In genomic region chr2:122093844-122094243, GRCm38 (mm10) we compare ENCODE assay signal across 30 mouse cellular contexts.
"Had no signal": no experiment of that assay in that cellular context is flagged by ENCODE, and none has a peak within 500 bp of the region (broad histone marks: within the 10 kb centered on the region; RNA-seq: fewer than 3 reads in every experiment).

No protein-coding gene starts in this region.

- DNase-seq: heart, postnatal 10 days; heart, postnatal 14 days; heart, postnatal 36 days; heart, postnatal 4 days; kidney, adult 11 months; kidney, adult 18-20 months; kidney, adult 2 months; kidney, adult 8-10 months; kidney, adult 9 months; kidney, postnatal 10 days; kidney, postnatal 14 days; kidney, postnatal 25 days; kidney, postnatal 36 days; kidney, postnatal 4 days; layer of hippocampus, adult 9-11 months; layer of hippocampus, postnatal 36 days had no signal

- H3K4me1 ChIP-seq: heart, embryonic 10.5 days; heart, embryonic 12.5 days; heart, embryonic 13.5 days; heart, embryonic 15.5 days; hindbrain, embryonic 10.5 days; hindbrain, embryonic 12.5 days; hindbrain, embryonic 13.5 days; hindbrain, embryonic 15.5 days; intestine, embryonic 15.5 days; kidney, embryonic 15.5 days had no signal

- H3K27ac ChIP-seq: heart, embryonic 10.5 days; heart, embryonic 13.5 days; heart, embryonic 15.5 days; hindbrain, embryonic 10.5 days; hindbrain, embryonic 12.5 days; hindbrain, embryonic 13.5 days; hindbrain, embryonic 14.5 days; hindbrain, embryonic 15.5 days; hindbrain, postnatal 0 days; intestine, embryonic 15.5 days; kidney, embryonic 15.5 days; kidney, postnatal 0 days; layer of hippocampus, adult 2 months had no signal

- H3K9ac ChIP-seq: heart, embryonic 12.5 days; heart, embryonic 13.5 days; heart, embryonic 15.5 days; hindbrain, embryonic 12.5 days; hindbrain, embryonic 13.5 days; hindbrain, embryonic 14.5 days; hindbrain, embryonic 15.5 days; intestine, embryonic 15.5 days; kidney, embryonic 15.5 days had no signal

- H3K4me3 ChIP-seq: heart, embryonic 10.5 days; heart, embryonic 12.5 days; heart, embryonic 13.5 days; heart, embryonic 15.5 days; hindbrain, embryonic 10.5 days; hindbrain, embryonic 12.5 days; hindbrain, embryonic 13.5 days; hindbrain, embryonic 15.5 days; intestine, embryonic 15.5 days; kidney, embryonic 15.5 days; layer of hippocampus, adult 2 months had no signal

- H3K27me3 ChIP-seq: heart, embryonic 12.5 days; heart, embryonic 13.5 days; heart, embryonic 15.5 days; hindbrain, embryonic 12.5 days; hindbrain, embryonic 13.5 days; hindbrain, embryonic 15.5 days; intestine, embryonic 15.5 days; kidney, embryonic 15.5 days had no signal
